Mouse (Mus musculus) erythroblast, embryonic 14.5 days (primary cell): ENCODE measurements around the gene Tmem186.

ENCODE experiments used
- GATA1 ChIP-seq: IDR thresholded peaks from 2 replicates; pipeline ENCODE4 v1.6.1; 2012; ENCODE audit warnings: low read length, inconsistent platforms, mixed read lengths
- TAL1 ChIP-seq: IDR thresholded peaks from 3 replicates; pipeline ENCODE4 v1.6.1; 2012; ENCODE audit warnings: low read length, inconsistent platforms, mixed read lengths

DNA sequence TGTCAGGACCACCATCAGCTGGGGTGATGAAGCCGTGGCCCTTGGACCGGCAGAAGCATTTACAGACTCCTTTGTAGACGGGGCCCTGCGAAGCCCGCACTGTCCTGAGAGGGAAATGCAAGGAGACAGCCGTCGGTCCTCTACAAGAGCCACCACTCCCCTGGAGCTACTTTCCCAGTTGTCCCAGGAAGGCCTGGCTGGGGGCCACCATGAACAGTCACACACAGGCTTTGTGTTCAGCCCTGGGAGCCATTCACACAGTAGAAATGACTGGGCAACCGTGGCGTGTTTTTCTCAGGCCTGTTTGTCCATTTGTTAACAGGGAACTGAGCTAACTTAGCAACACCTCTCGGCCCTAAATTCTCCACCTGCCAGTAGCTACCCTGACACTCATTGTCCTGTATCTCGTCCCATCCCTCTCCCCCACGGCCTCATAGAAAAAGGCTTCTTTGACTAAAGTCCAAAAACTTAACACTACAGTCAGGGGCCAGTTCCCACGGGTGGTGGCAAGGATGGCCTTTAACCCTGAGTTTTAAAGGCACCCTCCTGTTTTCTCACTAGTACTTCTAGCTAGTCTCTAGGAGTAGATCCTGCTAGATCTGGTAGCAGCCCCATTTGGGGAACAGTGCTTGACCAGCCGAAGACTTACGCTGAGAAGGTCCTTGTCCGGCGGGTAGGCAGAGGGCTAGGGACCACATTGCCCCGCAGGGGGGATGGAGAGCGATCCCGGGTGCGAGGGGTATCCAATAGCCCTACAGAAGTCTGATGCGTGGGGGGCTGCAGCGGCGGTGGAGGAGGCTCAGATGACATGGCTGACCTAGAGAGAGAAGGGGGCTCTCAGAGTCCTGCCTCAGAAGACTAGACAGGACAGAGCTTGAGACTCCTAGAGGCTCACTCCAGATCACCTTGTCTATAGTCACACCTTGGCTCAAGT lies 26.4 kb upstream of the Tmem186 start:
- no peak for TF ChIP-seq TAL1
- no peak for TF ChIP-seq GATA1
